Mouse (Mus musculus) induced T-regulatory cell, adult 2 months (primary cell): Measurements from ENCODE around the gene Trappc12.

ENCODE experiments used
- DNase-seq: peaks from one replicate; pipeline ENCODE4 v3.0.0-alpha.2; 2012; ENCODE audit warnings: low read depth

The Trappc12 gene

DNA sequence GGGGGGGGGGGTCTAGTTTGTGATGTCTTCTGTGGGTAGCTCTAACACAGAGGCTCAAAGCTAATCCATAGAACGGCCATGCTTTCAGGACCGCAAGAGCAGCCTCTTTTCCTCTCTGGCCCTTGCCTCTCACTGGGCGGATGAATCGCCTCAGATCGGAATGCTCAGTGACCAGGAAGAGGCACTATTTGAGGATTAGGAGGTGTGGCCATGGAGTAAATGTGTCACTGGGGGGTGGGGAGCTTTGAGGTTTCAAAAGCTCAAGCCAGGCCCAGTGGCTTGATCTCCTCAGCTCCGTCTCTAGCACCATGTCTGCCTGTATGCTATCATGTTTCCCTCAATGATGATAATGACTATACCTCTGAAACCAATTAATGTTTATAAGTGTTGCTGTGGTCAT lies 61.3 kb downstream of the Trappc12 start:
- no peak for DNase-seq

DNA sequence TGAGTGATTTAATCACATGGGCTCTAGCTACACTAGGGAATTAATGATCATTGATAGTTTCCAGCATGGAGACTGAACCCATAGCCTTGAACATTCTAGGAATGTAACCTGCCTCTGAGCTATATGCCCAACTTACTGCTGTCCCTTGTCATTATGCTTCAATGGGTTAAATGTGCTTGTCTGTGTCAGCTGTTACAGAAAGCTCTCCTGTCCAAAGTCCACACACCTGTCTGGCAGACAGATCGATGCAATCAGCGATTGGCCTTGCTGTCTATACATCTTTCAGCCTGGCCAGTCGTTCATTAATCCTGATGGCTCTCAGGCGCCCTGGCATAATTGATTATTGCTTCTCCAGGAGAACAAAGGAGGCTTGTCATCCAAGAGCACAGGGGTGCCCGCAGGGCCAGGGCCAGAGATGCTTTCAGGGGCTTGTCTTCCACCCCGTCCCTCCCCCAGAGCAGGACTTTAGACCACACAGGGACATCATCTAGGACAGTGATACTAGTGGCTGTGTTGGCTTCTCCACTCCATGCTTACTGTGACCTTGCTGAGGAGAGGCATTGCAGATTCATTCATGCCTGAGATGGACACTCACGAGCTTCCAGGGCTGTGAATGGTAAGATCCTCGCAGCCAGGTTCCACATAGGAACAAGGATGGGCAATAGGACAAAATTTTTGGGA lies 63.9 kb downstream of the Trappc12 start:
- no peak for DNase-seq

DNA sequence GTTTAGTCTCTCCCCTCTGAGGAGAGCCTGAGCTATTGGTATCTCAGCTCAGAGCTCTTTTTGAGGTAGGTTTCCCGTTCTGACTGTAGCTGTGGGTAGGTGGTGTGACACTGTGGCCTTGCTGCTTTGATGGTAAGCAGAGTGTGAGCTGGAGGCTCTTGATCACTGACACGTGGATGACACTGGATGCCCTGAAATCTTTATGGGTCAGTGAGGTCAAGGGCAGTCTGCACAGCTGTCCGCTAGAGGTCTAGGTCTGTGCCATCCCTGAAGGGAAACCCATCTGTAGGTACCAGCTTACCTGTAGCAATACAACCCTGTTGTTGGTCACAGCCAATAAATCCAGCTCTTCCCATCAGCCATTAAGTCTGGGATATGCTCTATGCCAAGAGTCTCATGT lies 64.5 kb downstream of the Trappc12 start:
- DNase-seq, result no peak

DNA sequence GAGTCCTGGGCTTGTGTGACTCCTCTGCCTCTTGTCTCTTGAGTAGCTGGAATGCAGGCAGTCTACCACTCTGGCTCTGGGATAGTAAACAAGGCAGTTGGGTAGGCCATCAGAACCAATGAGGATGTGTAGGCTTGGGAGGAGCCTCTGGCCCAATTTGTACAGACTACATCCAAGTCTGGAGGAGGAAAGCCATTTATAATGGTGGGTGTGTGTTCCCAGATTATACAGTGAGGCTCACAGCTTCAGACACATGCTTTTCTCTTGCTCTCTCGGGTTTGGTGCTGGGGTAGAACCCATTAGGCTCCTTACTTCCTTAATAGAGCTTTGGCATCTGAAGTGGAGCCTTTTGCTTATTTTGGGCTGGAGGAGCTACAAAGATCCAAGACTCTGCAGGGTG lies 65.6 kb downstream of the Trappc12 start:
- DNase-seq, result no peak

DNA sequence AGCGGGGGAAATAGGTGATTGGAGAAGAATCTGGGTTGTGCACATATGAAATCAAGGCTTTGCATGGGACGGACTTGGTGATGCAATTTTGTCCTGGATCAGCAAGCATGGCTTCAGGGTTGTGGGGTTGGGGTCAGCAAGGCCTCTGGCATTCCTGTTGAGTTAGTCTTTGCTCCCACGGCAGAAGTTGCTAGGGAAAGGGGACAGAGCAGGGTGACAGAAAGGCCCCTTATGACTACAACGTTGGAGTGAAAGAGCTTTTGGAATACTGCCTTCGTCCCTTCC lies 74.4 kb downstream of the Trappc12 start:
- DNase-seq, result no peak

DNA sequence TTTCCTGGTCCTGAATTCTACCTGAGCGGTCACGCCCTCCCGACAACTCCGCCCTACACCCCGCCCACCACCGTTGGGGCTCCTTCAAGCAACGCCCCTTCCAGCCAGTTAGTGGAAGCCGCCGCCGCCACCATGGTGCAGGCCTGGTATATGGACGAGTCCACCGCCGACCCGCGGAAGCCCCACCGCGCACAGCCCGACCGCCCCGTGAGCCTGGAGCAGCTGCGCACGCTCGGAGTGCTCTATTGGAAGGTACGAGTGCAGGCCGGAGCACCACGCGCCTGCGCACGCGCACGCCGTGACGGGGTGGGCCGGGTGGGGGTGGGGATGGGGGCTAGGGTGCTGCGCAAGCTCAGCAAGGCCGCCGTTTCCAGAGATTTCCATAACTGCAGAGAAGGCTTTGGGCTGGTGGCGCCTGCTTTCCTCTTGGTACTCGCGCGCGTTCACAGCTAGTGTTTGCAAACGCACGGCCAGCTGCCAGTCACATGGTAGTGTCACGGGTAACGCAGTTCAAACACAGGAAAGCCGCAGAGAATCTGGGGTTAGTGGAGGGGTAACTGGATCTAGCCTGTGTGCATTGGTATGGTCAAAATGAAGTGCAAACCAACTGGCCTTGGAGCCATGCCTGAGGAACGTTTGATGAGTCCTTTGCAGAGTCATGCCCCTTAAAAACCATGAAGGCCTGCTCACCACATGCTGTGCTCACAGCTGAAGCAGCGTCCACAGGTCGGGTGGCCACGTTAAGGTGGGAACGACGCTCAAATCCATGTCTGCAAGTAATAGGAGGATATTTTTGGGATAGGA lies 74.9 kb downstream of the Trappc12 start, which contains the start of gene Adi1:
Adi1 (plus strand) TSS at position 111 of the 804 bp plus-strand sequence.
- peak; percentile 88 for DNase-seq

DNA sequence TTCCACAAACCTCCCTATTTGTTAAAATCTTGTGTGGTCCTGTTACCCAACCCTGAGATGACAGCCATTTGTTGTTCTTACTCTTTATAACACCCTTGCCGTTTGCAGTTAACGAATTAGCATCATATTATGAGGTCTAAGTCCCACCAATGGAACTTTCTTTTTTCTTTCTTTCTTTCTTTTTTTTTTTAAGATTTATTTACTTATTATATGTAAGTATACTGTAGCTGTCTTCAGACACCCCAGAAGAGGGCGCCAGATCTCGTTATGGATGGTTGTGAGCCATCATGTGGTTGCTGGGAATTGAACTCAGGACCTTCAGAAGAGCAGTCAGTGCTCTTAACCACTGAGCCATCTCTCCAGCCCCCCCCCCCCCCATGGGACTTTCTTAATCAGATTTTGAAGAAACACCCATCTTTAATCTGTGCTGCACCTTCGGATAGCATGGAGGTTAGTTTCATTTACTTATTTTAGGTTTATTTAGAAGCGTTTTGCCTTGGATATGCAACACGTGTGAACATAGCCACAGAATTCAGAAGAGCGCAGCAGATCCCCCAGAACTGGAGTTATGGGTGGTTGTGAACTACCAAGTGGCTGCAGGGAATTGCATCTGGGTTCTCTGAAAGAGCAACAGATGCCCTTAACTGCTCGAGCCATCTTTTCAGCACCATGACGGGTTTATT lies 76.1 kb downstream of the Trappc12 start:
- peak; percentile 23 for DNase-seq

DNA sequence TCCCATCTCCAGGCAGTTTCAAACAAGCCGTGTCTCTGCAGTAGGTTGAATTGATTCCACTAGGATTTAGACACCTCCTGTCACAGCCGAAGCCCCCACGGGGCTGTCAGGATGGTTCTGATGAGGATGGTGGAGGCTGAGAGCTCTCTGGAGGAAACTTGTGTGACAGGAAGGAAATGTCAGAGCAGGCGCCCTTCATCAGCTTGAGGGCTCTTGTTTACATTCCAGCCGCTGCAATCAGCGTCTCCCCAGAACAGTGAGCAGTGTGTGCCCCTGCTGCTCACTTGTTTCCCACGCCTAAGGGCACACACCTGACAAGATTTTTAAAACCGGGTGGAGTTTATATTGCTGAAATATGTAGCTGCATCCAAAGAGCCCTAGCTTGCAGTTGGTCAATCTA lies 83.0 kb downstream of the Trappc12 start:
- DNase-seq, result no peak

DNA sequence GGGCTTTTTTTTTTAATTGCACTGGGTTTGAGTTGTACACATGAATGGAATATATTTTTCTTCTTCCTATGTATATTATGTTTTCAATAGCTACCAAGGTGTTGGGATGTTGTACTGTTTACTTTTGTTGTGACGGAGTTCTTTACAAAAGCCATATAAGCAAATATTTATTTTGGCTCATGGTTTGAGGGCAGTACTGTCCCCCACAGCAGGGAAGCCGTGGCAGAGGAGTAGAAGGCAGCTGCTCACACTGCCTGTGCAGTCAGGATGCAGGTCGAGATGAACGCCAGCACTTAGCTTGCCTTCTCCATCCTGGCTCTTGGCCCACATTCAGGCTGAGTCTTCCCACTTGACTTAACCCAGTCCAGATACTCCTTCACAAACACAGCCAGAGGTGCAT lies 83.5 kb downstream of the Trappc12 start:
- DNase-seq, result no peak

DNA sequence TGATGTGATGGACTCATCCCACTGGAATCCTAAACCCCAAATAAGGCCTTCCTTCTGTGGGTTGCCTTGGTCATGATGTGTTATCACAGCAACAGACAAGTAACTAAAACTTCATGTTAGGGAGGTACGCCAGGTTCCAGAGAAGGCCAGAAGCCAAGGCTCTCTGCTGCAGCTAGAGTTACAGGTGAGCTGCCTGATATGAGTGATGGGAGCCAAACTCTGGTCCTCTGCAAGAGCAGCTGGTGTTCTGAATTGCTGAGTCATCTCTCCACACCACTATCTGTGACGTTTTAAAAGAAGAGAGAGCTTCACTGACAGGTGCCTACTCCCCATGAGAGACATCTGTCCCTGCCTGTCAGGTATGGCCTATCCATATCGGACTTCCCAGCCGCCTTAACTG lies 87.6 kb downstream of the Trappc12 start:
- no peak for DNase-seq

DNA sequence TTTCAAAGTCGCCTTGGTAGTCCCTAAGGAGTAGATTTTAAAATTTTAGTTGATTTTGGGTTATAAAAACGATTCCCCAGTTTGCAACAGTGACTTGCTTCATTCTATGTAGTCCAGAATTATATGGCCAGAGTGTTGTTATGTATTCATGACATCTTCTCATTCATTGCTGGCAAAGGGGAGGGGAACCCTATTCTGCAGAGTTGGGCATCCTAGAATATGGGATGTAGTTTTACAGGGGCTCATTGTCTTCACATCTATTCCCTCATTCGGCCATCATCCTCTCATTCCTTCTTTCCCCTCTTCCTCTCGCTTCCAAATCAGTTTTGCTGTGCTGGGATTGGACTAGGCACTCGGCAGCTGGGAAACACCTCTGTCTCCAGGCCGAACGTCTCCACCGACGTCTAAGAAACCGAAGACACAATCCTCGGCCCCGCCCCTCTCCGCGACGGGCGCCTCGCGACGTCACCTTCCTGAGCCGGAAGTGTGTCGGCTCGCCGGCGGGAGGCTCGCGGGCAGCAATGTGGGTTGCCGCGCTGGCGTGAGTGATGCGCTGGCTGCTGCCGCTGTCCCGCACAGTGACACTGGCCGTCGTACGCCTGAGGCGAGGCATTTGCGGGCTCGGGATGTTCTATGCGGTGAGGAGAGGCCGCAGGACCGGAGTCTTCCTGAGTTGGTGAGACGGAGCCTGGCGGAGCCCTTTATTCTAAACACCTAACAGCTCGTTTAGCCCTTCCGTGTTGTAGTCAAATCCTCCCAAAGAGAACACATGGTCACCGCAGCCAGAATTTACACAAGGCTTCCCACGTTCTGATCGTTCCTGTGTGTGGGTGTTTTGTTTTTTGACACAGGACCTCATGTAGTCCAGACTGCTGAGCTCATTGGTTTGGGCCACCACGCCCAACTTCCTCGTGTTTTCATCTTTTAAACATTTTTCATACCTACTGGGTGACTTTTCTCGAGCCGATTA lies 100.8 kb downstream of the Trappc12 start, which contains the start of gene Rnaseh1:
Rnaseh1 (plus strand) TSS at position 462 of the 970 bp plus-strand sequence.
- DNase-seq, result peak; percentile 94
